Mouse (Mus musculus) NIH3T3 (cell line): Measurements from ENCODE around the gene Hpn.

Source experiments
- DNase-seq: peaks from one replicate; pipeline ENCODE4 v3.0.0-alpha.2; 2012; ENCODE audit warnings: low read depth

Hpn gene

GRCm38 (mm10) chr7:31054661-31055320 lies 60.3 kb downstream of the Hpn start:
- no peak for DNase-seq

- DNase-seq: no peak
Observed at GRCm38 (mm10) chr7:31053882-31054447, 61.1 kb downstream of the Hpn start.

GRCm38 (mm10) chr7:31052636-31053434 lies 62.3 kb downstream of the Hpn start:
- no peak for DNase-seq

- DNase-seq: no peak
Observed at GRCm38 (mm10) chr7:31052251-31052635, 62.8 kb downstream of the Hpn start.

GRCm38 (mm10) chr7:31051321-31052021 lies 63.6 kb downstream of the Hpn start, which contains the start of gene Fxyd7:
Fxyd7 (minus strand) TSS chr7:31051467.
- no peak for DNase-seq

GRCm38 (mm10) chr7:31050921-31051320 lies 64.2 kb downstream of the Hpn start:
- DNase-seq: no peak

GRCm38 (mm10) chr7:31050487-31050886 lies 64.6 kb downstream of the Hpn start:
- DNase-seq: no peak

- no peak for DNase-seq
Observed at GRCm38 (mm10) chr7:31049846-31050281, 65.2 kb downstream of the Hpn start.

- peak; percentile 26 for DNase-seq
Observed at GRCm38 (mm10) chr7:31049135-31049845, 65.8 kb downstream of the Hpn start.
